Mouse (Mus musculus): ENCODE results near the gene Dolk.

Gene Dolk

DNA sequence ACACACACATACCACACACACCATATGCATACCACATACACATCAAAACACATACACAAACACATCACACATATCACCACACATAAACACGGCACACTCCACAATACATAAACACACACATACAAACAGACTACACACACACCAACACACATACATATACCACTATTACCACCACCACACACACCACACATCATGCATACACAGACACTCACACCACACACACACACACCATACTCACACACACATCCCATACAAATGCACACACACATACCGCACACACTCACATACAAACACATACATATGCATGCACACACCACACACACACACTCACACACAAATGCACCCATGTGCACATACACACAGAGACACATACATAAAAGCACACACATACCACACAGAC, 18.7 kb downstream of the Dolk start:
- DNase-seq (ENCODE audit: low spot score): no peak

DNA sequence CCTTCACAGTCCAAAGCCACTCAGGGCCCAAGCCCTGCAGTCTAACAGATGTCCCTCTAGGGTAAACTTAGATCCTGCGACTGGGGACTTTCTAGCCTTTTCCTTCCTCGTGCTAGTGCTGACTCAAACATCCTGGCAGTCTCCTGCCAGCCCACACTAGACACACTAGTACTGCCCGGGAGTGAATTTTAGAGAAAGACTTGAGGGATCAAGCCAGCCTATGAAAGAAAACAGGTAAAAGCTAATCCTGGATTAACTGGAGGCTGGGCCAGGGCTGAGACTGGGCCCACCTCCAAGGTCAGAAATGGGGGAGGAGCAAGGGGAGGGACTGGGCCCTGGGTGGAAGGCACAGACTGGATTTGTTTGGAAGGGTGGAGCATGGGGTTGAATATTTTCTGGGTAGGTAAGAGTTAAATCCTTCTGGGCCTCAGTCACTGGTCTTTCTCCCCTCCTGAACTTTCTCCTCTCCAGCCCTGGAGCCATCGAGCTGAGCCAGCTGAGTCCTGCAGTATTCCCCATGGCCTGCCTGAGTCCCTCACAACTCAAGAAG, 19.7 kb downstream of the Dolk start:
- no peak for DNase-seq (ENCODE audit: low spot score)

DNA sequence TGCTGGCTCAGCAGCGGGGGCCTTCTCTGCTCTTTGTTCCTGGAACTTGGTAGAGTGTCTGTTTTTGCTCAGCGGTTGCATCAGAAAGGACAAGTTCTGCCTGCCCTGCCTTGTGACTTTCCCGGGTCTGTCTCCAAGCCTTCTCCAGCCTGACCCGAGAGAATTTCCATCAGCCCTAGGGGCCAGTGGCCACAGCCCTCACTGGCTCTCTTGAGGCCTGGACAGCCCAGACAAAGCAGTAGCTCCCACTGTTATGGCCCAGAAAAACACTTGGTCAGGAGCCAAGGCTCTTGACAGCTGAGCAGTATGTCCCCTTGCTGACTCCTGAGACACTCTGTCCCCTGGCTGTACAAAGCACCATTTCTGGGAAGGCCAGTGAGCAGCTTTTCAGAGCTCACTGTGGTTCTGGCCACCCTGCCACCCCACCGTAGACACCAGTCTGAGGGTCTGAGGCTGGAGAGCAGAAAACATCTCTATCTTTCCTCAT, 20.3 kb downstream of the Dolk start, which contains the start of gene Phyhd1:
Phyhd1 (plus strand) TSS at position 437 of the 487 bp plus-strand sequence.
- no peak for DNase-seq (ENCODE audit: low spot score)

DNA sequence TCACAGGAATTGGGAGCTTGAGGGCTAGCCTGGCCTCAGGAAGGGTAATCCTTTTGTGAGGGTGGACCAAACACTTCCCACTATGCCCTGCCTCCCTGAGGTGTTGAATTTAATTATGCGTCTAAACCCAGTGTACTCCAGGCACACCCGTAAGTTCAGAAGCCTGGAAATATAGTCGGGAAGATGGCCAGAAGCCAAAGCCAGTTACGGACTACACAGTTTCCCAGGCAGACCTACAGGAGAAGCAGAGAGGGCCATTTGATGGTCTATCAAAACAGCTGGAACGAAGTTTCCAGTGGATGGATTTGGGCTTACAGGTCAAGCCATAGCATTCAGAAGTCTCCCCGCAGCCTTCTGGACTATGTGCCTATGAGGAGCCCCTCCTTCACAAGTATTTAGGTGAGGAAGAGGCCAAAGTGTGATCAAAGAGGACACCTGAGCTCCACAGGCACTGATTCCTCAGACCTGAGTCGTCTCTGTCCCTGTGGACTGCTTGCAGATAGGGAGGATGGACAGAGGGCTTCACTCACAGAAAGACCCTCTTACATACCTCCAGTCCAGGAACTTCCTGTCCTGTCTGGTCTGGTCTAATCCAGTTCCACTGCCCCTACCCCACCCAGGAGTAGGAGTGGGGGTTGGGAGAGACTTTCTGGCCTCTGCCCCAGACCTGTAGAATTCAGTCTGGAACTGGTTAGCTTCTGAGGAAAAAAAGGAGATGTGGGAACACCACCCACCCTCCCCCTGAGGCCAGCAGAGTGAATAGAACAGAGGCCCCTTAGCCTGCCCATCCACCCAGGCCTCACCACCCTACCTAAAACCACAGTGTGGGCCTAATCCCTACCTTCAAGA, 21.2 kb downstream of the Dolk start:
- no peak for DNase-seq (ENCODE audit: low spot score)

DNA sequence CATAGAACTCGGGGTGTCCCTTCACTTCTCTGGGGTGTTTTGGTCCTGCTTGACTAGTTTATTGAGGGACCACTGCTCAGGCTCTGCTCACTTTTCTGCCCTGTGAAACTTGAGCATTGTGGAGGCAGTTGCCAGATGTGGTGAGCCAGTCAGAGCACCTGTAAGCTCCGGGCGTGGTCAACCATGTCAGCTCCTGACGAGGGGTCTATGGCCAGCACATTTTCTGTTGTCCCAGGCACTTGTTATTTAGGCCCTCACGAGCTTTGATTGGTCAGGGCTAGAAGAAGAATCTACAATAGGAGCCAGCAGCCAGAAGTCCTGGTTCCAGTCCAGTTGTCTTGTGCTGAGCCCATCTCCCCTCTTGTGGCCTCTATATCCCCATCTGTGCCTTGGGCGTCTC, 22.3 kb downstream of the Dolk start:
- no peak for DNase-seq (ENCODE audit: low spot score)

DNA sequence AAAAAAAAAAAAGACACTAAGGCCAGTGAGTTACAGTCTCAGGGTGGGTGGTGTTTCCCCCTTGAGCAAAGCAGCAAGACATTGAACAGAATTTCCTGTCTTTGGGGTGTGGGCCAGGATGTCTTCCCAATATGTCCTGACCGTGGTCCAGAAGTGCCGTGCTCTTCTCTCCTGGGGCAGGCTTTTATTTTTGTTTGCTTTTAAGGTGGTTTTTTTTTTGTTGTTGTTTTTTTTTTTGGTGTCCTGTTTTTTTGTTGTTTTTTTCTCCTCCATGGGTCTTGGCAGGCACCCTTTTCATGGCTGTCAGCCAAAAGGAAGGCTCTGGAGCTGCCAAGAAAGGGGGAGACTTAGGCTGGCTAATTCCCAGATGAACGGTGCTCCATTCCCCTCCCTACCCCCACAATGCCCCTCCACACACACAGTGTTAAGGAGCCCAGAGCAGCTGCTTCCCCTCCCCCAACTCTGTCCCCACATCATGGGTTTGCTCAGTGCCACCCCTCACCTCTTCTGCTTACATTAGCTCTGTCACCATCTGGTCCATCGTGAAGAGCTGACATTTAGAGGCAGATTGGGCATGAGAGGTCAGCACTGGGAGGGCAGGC, 23.2 kb downstream of the Dolk start:
- no peak for DNase-seq (ENCODE audit: low spot score)

DNA sequence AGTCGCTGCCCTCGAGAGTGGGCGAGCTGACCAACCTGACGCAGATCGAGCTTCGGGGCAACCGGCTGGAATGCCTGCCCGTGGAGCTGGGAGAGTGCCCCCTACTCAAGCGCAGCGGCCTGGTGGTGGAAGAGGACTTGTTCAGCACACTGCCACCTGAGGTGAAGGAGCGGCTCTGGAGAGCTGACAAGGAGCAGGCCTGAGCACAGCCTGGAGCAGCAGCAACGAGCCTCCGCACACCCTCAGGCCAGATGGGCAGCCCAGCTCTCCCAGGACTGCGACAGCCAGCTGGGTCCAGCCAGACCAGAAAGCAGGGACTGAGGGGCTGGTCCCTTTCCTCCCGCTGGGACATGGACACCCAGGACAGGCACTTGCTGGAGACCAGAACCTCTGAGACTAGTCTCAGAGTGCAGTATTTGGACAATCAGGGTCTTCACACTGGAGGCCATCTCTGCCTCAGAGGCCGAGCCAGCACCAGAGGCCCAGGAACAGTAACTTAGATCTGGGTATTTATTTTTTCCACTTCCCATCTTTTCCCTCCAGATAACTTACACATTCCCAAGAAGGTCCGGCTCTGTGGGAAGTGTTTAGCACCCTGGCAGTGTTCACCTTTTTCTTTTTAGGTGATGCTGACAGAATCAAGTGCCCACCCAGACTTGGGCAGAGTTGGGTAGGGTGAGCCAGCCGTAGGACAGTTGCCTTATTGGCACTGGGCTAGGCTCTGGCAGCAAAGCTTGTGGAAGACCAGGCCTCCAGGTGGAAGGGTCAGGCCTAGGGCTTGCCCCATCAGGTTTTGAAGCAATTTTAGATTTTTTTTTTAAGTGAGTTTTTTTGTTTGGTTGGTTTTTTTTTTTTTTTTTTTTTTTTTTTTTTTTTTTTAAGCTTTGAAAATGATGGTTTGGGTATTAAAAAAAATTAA, 24.0 kb downstream of the Dolk start:
- no peak for DNase-seq (ENCODE audit: low spot score)

DNA sequence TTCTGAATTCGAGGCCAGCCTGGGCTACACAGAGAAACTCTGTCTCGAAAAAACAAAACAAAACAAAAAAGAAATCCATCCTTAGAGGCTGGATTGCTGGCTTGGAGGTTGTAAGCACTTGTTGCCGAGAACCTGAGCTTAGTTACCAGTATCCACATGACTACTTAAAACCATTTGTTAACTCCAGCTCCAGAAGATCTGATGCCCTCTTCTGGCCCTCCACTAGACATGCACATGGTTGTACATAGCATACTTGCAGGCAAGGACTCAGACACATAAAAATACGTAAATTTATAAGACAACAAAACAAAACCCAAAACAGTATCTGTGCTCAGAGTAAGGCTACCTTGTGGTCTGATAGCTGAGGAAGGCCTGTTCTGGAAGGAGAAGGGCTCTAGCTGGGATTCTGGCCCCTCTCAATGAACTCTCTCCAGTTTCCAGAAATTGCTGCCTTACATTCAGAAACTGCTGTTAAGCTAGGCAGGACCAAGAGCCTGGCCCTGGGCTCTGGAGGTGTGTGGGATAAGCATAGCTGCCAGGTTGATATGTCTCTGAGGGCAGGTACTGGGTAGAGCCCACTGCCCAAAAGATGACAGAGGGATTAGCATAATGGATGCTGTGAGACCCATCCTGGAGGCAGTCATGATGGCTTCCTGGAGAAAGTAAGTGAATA, 24.9 kb downstream of the Dolk start:
- peak; percentile 30 for DNase-seq (ENCODE audit: low spot score)

DNA sequence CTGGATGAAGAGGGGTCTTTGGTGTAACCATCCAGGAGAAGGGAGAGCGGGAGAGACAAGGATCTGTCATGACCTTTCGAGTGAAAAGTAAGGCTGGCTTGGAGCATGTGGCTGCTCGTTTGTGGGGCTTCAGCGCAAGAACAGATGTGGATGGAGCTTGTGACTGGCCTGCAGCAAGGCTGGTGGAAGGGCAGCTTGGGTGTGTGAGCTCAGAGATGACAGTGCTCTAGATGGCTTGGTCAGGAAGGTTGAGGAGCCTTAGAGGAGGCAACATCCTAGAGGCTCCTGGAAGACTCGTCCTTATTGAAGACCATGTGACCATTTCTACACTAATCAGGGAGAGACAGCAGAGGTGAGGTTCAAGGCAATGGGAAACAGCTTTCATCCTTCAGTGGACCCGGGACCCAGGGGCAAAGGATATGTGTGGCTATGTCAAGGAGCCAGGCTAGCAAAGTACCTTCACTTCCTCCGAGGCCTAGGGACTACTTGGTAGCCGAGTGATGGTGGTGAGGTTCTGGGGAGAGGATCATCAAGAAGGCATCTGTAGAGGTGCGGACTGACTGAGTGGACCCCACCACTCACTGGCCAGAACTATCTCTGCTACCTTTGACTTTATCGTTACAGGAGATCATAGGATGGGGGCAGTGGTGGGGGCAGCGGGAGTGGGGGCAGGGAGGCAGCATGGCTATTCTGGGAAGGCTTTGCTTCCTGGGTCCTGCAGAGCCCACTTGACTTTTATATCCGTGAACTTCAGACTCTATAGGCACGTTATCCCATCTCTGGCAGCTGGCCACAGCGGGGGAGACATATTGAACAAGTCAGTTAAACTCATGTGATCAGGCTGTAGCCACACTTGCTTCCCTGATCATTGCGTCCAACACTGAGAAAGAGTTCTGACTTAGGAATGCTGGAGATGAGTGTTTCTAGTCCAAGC, 26.7 kb downstream of the Dolk start:
- DNase-seq (ENCODE audit: low spot score): no peak

DNA sequence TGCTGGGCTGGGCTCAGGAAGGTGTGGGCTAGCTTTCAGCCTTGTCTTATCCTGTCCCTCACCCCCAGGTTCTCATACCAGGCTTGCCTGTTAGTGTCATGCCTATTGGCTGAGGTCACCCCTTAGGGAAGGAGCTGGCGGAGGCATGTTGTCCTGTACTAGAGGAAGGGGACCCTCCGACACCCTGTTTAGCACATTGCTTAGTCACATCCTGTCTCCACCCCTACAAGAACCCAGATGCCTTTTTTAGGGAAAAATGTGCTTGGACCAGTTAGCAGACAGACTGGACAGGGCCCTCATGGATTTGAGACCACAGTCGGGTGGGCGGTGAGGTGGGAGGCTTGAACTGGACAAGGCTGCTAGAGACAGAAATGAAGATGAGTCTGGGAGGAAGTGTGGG, 27.5 kb downstream of the Dolk start:
- peak; percentile 28 for DNase-seq (ENCODE audit: low spot score)

DNA sequence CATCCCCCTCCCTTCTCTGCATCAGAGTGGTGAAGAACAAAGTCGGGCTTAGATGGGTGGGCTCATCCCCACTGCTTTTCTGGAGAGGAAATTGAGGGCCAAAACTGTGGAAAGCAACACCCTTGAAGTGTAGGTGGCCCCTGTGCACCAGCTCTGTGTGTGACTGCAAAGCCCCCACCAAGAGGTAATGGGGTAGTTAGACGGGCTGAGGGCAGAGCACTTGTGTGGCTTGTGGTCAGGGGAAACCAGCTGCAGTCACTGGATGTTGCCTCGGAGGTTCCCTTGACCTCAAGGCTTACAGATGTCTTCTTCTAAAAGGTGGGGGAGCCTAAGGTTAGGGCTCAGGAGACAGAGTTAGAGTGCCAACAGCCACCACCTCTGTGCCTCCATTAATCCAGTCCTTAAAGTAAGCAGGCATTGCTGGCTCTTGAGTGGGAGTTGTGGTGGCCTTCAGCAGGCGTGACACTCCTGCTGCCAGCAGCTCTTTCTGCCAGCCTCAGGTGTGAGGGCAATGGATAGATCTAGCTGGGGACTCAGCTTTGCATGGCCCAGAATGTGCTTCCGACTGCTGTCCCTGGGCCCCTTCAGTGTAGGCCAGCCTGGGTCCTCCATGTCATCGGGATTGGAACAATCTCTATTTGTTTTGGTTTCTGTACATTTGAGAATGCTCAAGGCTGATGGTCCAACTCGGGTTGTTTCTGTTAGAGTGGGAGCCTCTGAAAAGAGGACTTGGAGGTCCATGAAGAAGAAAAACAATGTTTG, 28.3 kb downstream of the Dolk start:
- DNase-seq (ENCODE audit: low spot score): peak; percentile 48

DNA sequence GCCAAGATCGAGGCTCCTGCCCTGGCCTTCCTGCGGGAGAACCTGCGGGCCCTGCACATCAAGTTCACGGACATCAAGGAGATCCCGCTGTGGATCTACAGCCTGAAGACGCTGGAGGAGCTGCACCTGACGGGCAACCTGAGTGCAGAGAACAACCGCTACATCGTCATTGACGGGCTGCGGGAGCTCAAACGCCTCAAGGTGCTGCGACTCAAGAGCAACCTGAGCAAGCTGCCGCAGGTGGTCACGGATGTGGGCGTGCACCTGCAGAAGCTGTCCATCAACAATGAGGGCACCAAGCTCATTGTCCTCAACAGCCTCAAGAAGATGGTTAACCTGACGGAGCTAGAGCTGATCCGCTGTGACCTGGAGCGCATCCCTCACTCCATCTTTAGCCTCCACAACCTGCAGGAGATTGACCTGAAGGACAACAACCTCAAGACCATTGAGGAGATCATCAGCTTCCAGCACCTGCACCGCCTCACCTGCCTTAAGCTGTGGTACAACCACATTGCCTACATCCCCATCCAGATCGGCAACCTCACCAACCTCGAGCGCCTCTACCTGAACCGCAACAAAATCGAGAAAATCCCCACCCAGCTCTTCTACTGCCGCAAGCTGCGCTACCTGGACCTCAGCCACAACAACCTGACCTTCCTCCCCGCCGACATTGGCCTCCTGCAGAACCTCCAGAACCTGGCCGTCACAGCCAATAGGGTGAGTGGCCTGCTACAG, 29.4 kb downstream of the Dolk start:
- no peak for DNase-seq (ENCODE audit: low spot score)

DNA sequence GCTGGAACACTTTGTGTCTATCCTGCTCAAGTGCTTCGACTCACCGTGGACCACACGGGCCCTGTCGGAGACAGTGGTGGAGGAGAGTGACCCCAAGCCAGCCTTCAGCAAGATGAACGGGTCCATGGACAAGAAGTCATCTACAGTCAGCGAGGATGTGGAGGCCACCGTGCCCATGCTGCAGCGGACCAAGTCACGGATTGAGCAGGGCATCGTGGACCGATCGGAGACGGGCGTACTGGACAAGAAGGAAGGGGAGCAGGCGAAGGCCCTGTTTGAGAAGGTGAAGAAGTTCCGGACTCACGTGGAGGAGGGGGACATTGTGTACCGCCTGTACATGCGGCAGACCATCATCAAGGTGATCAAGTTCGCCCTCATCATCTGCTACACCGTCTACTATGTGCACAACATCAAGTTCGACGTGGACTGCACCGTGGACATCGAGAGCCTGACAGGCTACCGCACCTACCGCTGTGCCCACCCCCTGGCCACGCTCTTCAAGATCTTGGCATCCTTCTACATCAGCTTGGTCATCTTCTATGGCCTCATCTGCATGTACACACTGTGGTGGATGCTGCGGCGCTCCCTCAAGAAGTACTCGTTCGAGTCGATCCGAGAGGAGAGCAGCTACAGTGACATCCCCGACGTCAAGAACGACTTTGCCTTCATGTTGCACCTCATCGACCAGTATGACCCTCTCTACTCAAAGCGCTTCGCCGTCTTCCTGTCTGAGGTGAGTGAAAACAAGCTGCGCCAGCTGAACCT, 30.3 kb downstream of the Dolk start:
- DNase-seq (ENCODE audit: low spot score): no peak

DNA sequence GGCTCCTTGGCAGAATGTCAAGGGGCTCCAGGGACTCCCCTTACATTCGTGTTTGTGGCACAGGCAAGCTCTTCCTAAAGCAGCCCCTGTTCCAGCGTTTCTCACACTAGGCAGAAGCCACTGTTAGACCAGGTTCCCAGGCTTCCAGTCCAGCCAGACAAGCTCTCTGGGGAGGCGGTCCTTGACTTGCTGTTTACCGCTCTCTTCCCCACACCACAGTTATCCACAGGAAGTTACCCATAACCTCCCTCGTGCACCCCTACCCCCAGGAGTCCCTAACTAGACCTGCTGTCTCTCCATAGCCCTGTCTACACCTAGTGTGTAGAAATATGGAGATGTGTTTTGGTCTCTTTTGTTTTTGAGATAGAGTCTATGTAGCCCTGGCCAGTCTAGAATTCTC, 32.3 kb downstream of the Dolk start:
- DNase-seq (ENCODE audit: low spot score): peak; percentile 60

DNA sequence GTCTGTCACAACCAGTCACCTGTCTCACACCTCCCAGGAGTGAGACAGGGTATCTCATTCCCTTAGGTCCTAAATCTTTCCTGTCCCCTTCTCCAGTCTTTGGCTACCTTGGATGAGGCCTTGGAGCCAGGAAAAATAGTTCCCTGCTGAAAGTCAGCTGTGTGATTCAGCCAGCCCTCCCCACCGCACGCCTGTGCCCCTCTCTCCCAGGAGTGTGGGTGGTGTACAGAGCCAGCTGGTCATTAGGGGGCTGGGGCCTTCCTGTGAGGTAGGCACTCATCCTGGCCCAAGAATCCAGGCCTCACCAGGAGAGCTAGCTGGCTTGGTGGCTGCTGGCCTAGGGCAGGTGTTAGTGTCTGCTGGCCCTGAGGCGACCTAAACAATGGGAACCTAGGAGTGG, 33.6 kb downstream of the Dolk start:
- no peak for DNase-seq (ENCODE audit: low spot score)

DNA sequence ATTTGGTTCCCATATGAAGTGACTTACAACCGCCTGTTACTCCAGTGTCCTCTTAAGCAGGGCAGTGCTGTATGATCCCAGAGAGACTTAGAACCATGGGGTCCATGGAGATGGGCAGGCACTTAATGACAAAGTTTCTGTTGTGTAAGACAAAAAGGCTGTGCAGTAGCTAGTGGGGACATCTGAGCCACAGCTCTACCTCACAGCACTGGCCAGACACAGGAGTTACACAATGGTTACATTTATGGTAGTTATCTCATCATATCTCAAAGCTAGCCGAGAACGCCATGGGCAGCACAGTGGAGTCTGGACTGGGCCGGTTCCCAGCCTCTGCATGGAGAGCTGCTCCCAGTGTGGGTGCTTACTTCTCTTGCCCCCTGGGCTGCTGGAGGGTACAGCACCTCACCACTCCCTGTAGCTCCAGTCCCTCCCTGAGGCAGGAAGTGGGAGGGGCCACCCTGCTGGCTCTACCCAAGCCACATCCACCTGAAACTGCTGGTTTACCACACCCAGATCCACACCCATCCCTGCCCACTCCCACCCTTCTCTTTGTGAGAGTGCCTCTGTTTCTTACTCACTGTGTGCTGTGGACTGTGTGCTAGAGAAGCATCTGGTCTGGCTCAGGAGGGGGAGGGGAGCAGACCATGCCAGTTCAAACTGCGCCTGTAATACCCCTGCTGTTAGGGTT, 34.6 kb downstream of the Dolk start:
- peak; percentile 91 for DNase-seq (ENCODE audit: low spot score)
